Mouse (Mus musculus) cerebellum, adult 11-12 months (tissue): ENCODE results near the gene Txnrd2.

Source experiments
- DNase-seq: peaks from one replicate; pipeline ENCODE4 v3.0.0; 2022

The Txnrd2 gene

GRCm38 (mm10) chr16:18394056-18394455 lies 32.1 kb upstream of the Txnrd2 start:
- peak; percentile 44 for DNase-seq

- peak; percentile 51 for DNase-seq
These were observed 31.2 kb upstream of the Txnrd2 start for GRCm38 (mm10) chr16:18394777-18395619.

- peak; percentile 71 for DNase-seq
These were observed 30.6 kb upstream of the Txnrd2 start for GRCm38 (mm10) chr16:18395620-18396036.

GRCm38 (mm10) chr16:18396201-18396600 lies 30.0 kb upstream of the Txnrd2 start:
- DNase-seq: peak; percentile 91

GRCm38 (mm10) chr16:18396791-18397621 lies 29.2 kb upstream of the Txnrd2 start:
- peak; percentile 56 for DNase-seq

- DNase-seq: peak; percentile 16
These were observed 26.2 kb upstream of the Txnrd2 start for GRCm38 (mm10) chr16:18400028-18400427.

- DNase-seq: peak; percentile 38
These were observed 25.5 kb upstream of the Txnrd2 start for GRCm38 (mm10) chr16:18400472-18401216.

GRCm38 (mm10) chr16:18403285-18403684 lies 22.9 kb upstream of the Txnrd2 start:
- no peak for DNase-seq

- no peak for DNase-seq
These were observed 20.9 kb upstream of the Txnrd2 start for GRCm38 (mm10) chr16:18405091-18405854.

- no peak for DNase-seq
These were observed 20.3 kb upstream of the Txnrd2 start for GRCm38 (mm10) chr16:18405876-18406275.

- DNase-seq: peak; percentile 45
These were observed 19.9 kb upstream of the Txnrd2 start for GRCm38 (mm10) chr16:18406293-18406692.

GRCm38 (mm10) chr16:18407912-18408311 lies 18.3 kb upstream of the Txnrd2 start:
- DNase-seq: peak; percentile 66

GRCm38 (mm10) chr16:18409776-18410175 lies 16.4 kb upstream of the Txnrd2 start:
- DNase-seq: peak; percentile 11

- DNase-seq: peak; percentile 23
These were observed 15.8 kb upstream of the Txnrd2 start for GRCm38 (mm10) chr16:18410418-18410817.

- peak; percentile 55 for DNase-seq
These were observed 15.0 kb upstream of the Txnrd2 start for GRCm38 (mm10) chr16:18411026-18411649.

- peak; percentile 67 for DNase-seq
These were observed 14.2 kb upstream of the Txnrd2 start for GRCm38 (mm10) chr16:18411802-18412476.

GRCm38 (mm10) chr16:18413032-18413816 lies 13.0 kb upstream of the Txnrd2 start:
- no peak for DNase-seq

- DNase-seq: no peak
These were observed 10.0 kb upstream of the Txnrd2 start for GRCm38 (mm10) chr16:18416094-18416761.

GRCm38 (mm10) chr16:18416837-18417236 lies 9.3 kb upstream of the Txnrd2 start:
- no peak for DNase-seq

GRCm38 (mm10) chr16:18417491-18417890 lies 8.7 kb upstream of the Txnrd2 start:
- DNase-seq: no peak
